Mouse (Mus musculus) erythroid progenitor cell, adult 5-6 weeks (primary cell): ENCODE data around the gene Praf2. TPM values are rescaled to one million over a fixed set of nuclear protein-coding genes. Genes with fewer than 3 reads are reported as not detected.
"Not testable (repeated sequence)": the region's sequence is repeated elsewhere in the genome, so short reads cannot be mapped to it uniquely, and the experiment has no call there.

ENCODE experiments used
- ATAC-seq: replicated peaks from 2 replicates; pipeline ENCODE4 v1.8.0; 2016; ENCODE audit warnings: moderate number of reproducible peaks, mild to moderate bottlenecking, moderate TSS enrichment, inconsistent platforms; ENCODE audit not compliant: poor library complexity, low FRiP score, severe bottlenecking
- total RNA-seq, 2 experiments: library from RNA; stranded (forward) in 1 of 2; stranded (reverse) in 1 of 2; fragments of 150-400 nt in 1 of 2; fragments of 186-747, 209-891 nt in 1 of 2; gene quantifications; 2 replicates each; pipeline versions ENCODE4 v1.2.3 to v1.2.4; 2015 to 2017; ENCODE audit warnings: low replicate concordance in 2 of 2

The Praf2 gene
- total RNA-seq (2015; ENCODE audit: low replicate concordance) (1.3 and 2.5 TPM in 2 replicates), total RNA-seq (2017; ENCODE audit: low replicate concordance) (2.1 TPM in 1 of 2 replicates, not detected in the other)

- peak; percentile 97 for ATAC-seq
These were observed at the start of gene Praf2 for GRCm38 (mm10) chrX:7728215-7728921. Gene Praf2, plus strand, starts transcription at chrX:7728439.

- no peak for ATAC-seq
These were observed 49.3 kb upstream of the Praf2 start for GRCm38 (mm10) chrX:7678986-7679385.

- peak; percentile 99 for ATAC-seq
These were observed 48.7 kb upstream of the Praf2 start for GRCm38 (mm10) chrX:7679405-7680056.

GRCm38 (mm10) chrX:7680057-7680412, 48.2 kb upstream of the Praf2 start:
- no peak for ATAC-seq

GRCm38 (mm10) chrX:7680864-7681263, 47.4 kb upstream of the Praf2 start, which contains the start of gene Magix:
Gene Magix, minus strand, starts transcription at chrX:7681251.
- no peak for ATAC-seq

- ATAC-seq = no peak
These were observed 39.9 kb upstream of the Praf2 start for GRCm38 (mm10) chrX:7688321-7688720.

GRCm38 (mm10) chrX:7690486-7690885, 37.8 kb upstream of the Praf2 start:
- no peak for ATAC-seq

- ATAC-seq = no peak
These were observed 35.4 kb upstream of the Praf2 start for GRCm38 (mm10) chrX:7692862-7693261.

- peak; percentile 3; the same call in 1 of the 2 replicates for ATAC-seq
These were observed 31.7 kb upstream of the Praf2 start for GRCm38 (mm10) chrX:7696520-7696919.

GRCm38 (mm10) chrX:7696954-7697381, 31.3 kb upstream of the Praf2 start, which contains the start of gene Gpkow:
Gene Gpkow, plus strand, starts transcription at chrX:7697131.
- peak; percentile 100 for ATAC-seq

- ATAC-seq = peak; percentile 52; the same call in 1 of the 2 replicates
These were observed 14.5 kb upstream of the Praf2 start for GRCm38 (mm10) chrX:7713764-7714134.

- peak; percentile 98 for ATAC-seq
These were observed 13.9 kb upstream of the Praf2 start, which contains the start of gene Wdr45 for GRCm38 (mm10) chrX:7714135-7714899. Gene Wdr45, plus strand, starts transcription at chrX:7714333.

GRCm38 (mm10) chrX:7716058-7716457, 12.2 kb upstream of the Praf2 start:
- ATAC-seq = not testable (repeated sequence)

GRCm38 (mm10) chrX:7721514-7722281, 6.5 kb upstream of the Praf2 start, which contains the start of gene Gm45208:
Gene Gm45208, plus strand, starts transcription at chrX:7722245.
- peak; percentile 98 for ATAC-seq

- ATAC-seq = peak; percentile 22; the same call in 1 of the 2 replicates
These were observed 6.0 kb upstream of the Praf2 start for GRCm38 (mm10) chrX:7722282-7722611.

- no peak for ATAC-seq
These were observed 5.5 kb upstream of the Praf2 start for GRCm38 (mm10) chrX:7722691-7723090.

GRCm38 (mm10) chrX:7724135-7724534, 4.1 kb upstream of the Praf2 start:
- ATAC-seq = no peak

- no peak for ATAC-seq
These were observed 2.4 kb upstream of the Praf2 start for GRCm38 (mm10) chrX:7725841-7726240.

GRCm38 (mm10) chrX:7727176-7727575, 1.1 kb upstream of the Praf2 start:
- ATAC-seq = no peak

- no peak for ATAC-seq
These were observed 655 bp downstream of the Praf2 start for GRCm38 (mm10) chrX:7728922-7729265.
